Mouse (Mus musculus) liver, embryonic 16.5 days (tissue): ENCODE measurements around the gene Zfp942. TPM values are rescaled to one million over a fixed set of nuclear protein-coding genes. Genes with fewer than 3 reads are reported as not detected.
"Not testable (repeated sequence)": the region's sequence is repeated elsewhere in the genome, so short reads cannot be mapped to it uniquely, and the experiment has no call there.

Source experiments
- ATAC-seq: fragments of 200-750 bp; cut with Nextera tagmentation; 2 replicates; pipeline ENCODE4 v1.8.0; 2017; ENCODE audit warnings: low read depth, mild to moderate bottlenecking, moderate number of reproducible peaks, moderate library complexity
- H3K27ac ChIP-seq: fragments of 300-500 bp; sonication (generic); 2 replicates; pipeline ENCODE4 v1.5.1; 2014; ENCODE audit warnings: mild to moderate bottlenecking, low read length
- H3K27me3 ChIP-seq: fragments of 300-500 bp; sonication (generic); 2 replicates; pipeline ENCODE4 v1.6.1; 2014; ENCODE audit warnings: low read depth, low read length, mixed read lengths; ENCODE audit not compliant: control insufficient read depth, insufficient read depth
- H3K36me3 ChIP-seq: fragments of 300-500 bp; sonication (generic); 2 replicates; pipeline ENCODE4 v1.6.1; 2014; ENCODE audit warnings: mild to moderate bottlenecking; ENCODE audit not compliant: control insufficient read depth, insufficient read depth
- H3K4me1 ChIP-seq: fragments of 300-500 bp; sonication (generic); 2 replicates; pipeline ENCODE4 v1.6.1; 2014; ENCODE audit warnings: low read depth, low read length, mixed read lengths; ENCODE audit not compliant: control insufficient read depth
- H3K4me2 ChIP-seq: fragments of 300-500 bp; sonication (generic); 2 replicates; pipeline ENCODE4 v1.6.1; 2014; ENCODE audit warnings: low read depth, low read length, mixed read lengths
- H3K4me3 ChIP-seq: fragments of 300-500 bp; sonication (generic); 2 replicates; pipeline ENCODE4 v1.5.1; 2014; ENCODE audit warnings: low read depth, mild to moderate bottlenecking, low read length
- H3K9ac ChIP-seq: fragments of 300-500 bp; sonication (generic); 2 replicates; pipeline ENCODE4 v1.6.1; 2014; ENCODE audit warnings: low read depth, low read length
- H3K9me3 ChIP-seq: fragments of 300-500 bp; sonication (generic); replicated peaks from 2 replicates; pipeline ENCODE4 v1.6.1; 2016; ENCODE audit warnings: low read length; ENCODE audit not compliant: control insufficient read depth
- WGBS: fragments of 180-500 bp; shearing (Covaris S2); extraction: QIAGEN DNeasy Blood & Tissue Kit; methylation state at CpG from one replicate; pipeline ENCODE4 v1.1.7; 2014; ENCODE audit not compliant: insufficient replicate concordance; 5-methylcytosine and 5-hydroxymethylcytosine counted together
- polyA plus RNA-seq: library from polyadenylated mRNA; unstranded; fragments of >200 nt; fragmentation: Nextera tagmentation; extraction: Ambion mirVana; gene quantifications from 2 replicates; pipeline ENCODE4 v1.2.1, GENCODE M21; 2015

Zfp942 gene
- polyA plus RNA-seq = 8.2 and 8.5 TPM in 2 replicates

GRCm38 (mm10) chr17:21962107-21962907 is at the start of gene Zfp942, which contains the start of gene Zfp943:
Zfp942 (minus strand) TSS chr17:21962464.
Zfp943 (plus strand) TSS chr17:21962552.
- under 1% methylated on average over 42 of the region's 55 CpGs for WGBS
- peak; percentile 98 for ATAC-seq
- H3K9me3 ChIP-seq, H3K27me3 ChIP-seq, H3K36me3 ChIP-seq, H3K4me1 ChIP-seq: not testable (repeated sequence)
- Histone ChIP-seq H3K4me2 (peak within 1 kb of the TSS; percentile 76), H3K4me3 (peak within 1 kb of the TSS; percentile 75), H3K27ac (peak within 1 kb of the TSS; percentile 93), H3K9ac (peak within 1 kb of the TSS; percentile 76)

GRCm38 (mm10) chr17:21963302-21963701 is 1.0 kb upstream of the Zfp942 start:
- 21% methylated on average over 4 of the region's 4 CpGs for WGBS
- Histone ChIP-seq H3K4me2 (peak overlapping the region; percentile 76), H3K9ac (peak overlapping the region; percentile 41), H3K4me1 (peaks cover 8% of the 10 kb centered on the region), H3K36me3 (no peaks in the 10 kb centered on the region), H3K4me3 (peak overlapping the region; percentile 58), H3K27me3 (no peaks in the 10 kb centered on the region), H3K27ac (no peak overlapping the region), H3K9me3 (no peaks in the 10 kb centered on the region)
- no peak for ATAC-seq

- H3K27ac ChIP-seq, H3K27me3 ChIP-seq: not testable (repeated sequence)
These were observed 52.7 kb downstream of the Zfp942 start, which contains the start of gene Zfp995 for GRCm38 (mm10) chr17:21909456-21910052. Zfp995 (minus strand) TSS chr17:21909926.

GRCm38 (mm10) chr17:21909039-21909438 is 53.2 kb downstream of the Zfp942 start:
- no peak for ATAC-seq
- WGBS = 15% methylated on average over 3 of the region's 3 CpGs
- no peaks in the 10 kb centered on the region for H3K4me1 ChIP-seq
- H3K27me3 ChIP-seq = no peaks in the 10 kb centered on the region
- peak overlapping the region; percentile 64 for H3K4me3 ChIP-seq
- no peak overlapping the region for H3K27ac ChIP-seq
- peak overlapping the region; percentile 57 for H3K4me2 ChIP-seq
- no peaks in the 10 kb centered on the region for H3K9me3 ChIP-seq
- no peaks in the 10 kb centered on the region for H3K36me3 ChIP-seq
- H3K9ac ChIP-seq = no peak overlapping the region; the same call in 1 of the 2 replicates

More at GRCm38 (mm10) chr17:21909456-21910052, 52.7 kb downstream of the Zfp942 start, which contains the start of gene Zfp995:
- not testable (repeated sequence) for H3K4me1 ChIP-seq, H3K9me3 ChIP-seq, H3K36me3 ChIP-seq
- under 1% methylated on average over 24 of the region's 24 CpGs for WGBS
- peak within 1 kb of the TSS; percentile 64 for H3K4me3 ChIP-seq
- peak within 1 kb of the TSS; percentile 53 for H3K9ac ChIP-seq
- H3K4me2 ChIP-seq = peak within 1 kb of the TSS; percentile 57
- peak; percentile 82 for ATAC-seq

Other genes with a start within 250 kb of the Zfp942 start
- 1.7 and 1.8 TPM in 2 replicates for gene Zfp229, start 231.7 kb downstream of the Zfp942 start, polyA plus RNA-seq
- 1.0 and 1.4 TPM in 2 replicates for gene Zfp820, start 116.7 kb downstream of the Zfp942 start, polyA plus RNA-seq
- 0.85 and 1.4 TPM in 2 replicates for gene Zfp995, start 52.5 kb downstream of the Zfp942 start, polyA plus RNA-seq
- gene Zfp943, start 88 bp upstream of the Zfp942 start, polyA plus RNA-seq = 6.1 and 6.2 TPM in 2 replicates
- 0.35 and 0.42 TPM in 2 replicates for gene Zfp947, start 203.7 kb upstream of the Zfp942 start, polyA plus RNA-seq